Mouse (Mus musculus) heart, postnatal 0 days (tissue): Measurements from ENCODE around the gene Gle1.

Source experiments
- CTCF ChIP-seq: IDR thresholded peaks from 2 replicates; pipeline ENCODE4 v1.5.1; 2016; ENCODE audit warnings: antibody characterized with exemption, control low read depth, low read depth
- EP300 ChIP-seq: IDR thresholded peaks from 2 replicates; pipeline ENCODE4 v1.6.1; 2016; ENCODE audit warnings: antibody characterized with exemption, low read depth

- TF ChIP-seq CTCF (no peak), EP300 (no peak)
Observed at GRCm38 (mm10) chr2:29980661-29981060, 45.4 kb downstream of the Gle1 start.
